Mouse (Mus musculus) erythroblast, embryonic 14.5 days (primary cell): ENCODE results near the gene Tctn1.

Experiments used
- GATA1 ChIP-seq: IDR thresholded peaks from 2 replicates; pipeline ENCODE4 v1.6.1; 2012; ENCODE audit warnings: low read length, inconsistent platforms, mixed read lengths
- TAL1 ChIP-seq: IDR thresholded peaks from 3 replicates; pipeline ENCODE4 v1.6.1; 2012; ENCODE audit warnings: low read length, inconsistent platforms, mixed read lengths

GRCm38 (mm10) chr5:122279799-122280421 is 15.7 kb upstream of the Tctn1 start:
- no peak for TF ChIP-seq GATA1
- no peak for TF ChIP-seq TAL1
